Mouse (Mus musculus): ENCODE results near the gene Zbtb18.

Zbtb18 gene

DNA sequence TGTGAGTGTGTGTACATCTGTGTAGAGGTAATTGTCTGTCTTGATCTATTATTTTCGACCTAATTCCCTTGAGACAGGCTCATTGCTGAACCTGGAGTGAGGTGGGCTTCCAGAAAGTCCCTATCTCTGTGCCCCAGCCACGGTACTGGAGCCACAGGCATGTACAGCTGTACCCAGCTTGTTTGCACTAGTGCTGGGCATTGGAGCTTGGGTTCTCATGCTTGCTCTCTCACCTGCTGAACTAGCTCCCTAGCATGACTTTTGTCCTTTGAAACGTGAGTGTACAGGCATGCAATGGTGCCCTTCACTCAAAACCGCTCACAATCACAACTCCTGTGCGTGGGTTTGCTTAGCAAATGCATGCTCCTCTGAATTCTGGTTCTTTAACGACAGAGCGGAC is 42.1 kb downstream of the Zbtb18 start:
- DNase-seq = peak in 1 of 2 experiments; percentile 28

GRCm38 (mm10) chr1:177484680-177485079 is 42.5 kb downstream of the Zbtb18 start:
- DNase-seq = peak; percentile 51 to 56

DNA sequence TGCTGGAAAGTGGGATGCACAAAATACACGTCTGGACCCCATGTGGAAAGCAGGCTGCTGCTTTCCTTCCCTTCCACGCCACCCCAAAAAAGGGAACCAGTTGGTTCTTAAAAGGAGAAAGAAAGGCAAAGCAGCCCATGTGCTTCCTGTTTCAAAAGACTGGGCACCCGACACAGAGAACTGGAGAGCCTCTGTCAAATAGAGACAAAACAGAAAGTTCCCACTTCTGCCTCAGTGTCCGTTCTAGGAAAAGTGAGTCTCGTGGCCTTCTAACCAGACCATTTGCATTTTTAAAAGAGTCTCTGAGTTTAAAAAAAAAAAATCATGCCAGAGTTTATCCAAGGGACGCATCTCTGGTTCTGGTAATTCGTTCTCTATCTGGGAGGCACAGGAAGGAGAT is 47.7 kb downstream of the Zbtb18 start:
- DNase-seq = peak; percentile 51

- peak in 1 of 2 experiments; percentile 12 for DNase-seq
Measured at GRCm38 (mm10) chr1:177490808-177491207, 48.7 kb downstream of the Zbtb18 start.

GRCm38 (mm10) chr1:177491280-177491679 is 49.1 kb downstream of the Zbtb18 start:
- peak in 1 of 2 experiments; percentile 11 for DNase-seq

DNA sequence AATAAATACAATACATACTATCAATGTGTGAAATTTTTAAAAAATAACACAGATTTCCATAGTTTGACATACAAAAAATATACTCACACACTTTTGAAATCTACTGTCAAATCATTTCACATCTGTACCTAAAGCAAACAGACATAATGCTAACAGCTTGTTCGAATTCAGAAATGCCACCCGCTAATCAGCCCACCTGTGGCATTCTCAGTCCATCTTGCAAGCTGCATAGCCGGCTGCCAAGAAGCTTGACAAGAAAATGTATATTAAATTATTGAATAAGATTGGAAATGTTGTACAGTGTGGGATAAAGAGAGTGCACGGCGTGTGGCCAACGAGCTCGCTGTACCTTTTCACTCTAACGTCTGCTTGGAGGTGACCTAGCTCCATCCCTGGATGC is 52.2 kb downstream of the Zbtb18 start:
- no peak for DNase-seq

- DNase-seq = no peak
Measured at GRCm38 (mm10) chr1:177494913-177495542, 52.9 kb downstream of the Zbtb18 start.
